Mouse (Mus musculus) hindbrain, embryonic 14.5 days (tissue): ENCODE data around the gene Hpse2. TPM values are rescaled to one million over a fixed set of nuclear protein-coding genes. Genes with fewer than 3 reads are reported as not detected.

Experiments used
- ATAC-seq: fragments of 200-750 bp; cut with Nextera tagmentation; 2 replicates; pipeline ENCODE4 v1.8.0; 2017; ENCODE audit warnings: moderate number of reproducible peaks, mild to moderate bottlenecking, moderate TSS enrichment, moderate library complexity; ENCODE audit not compliant: low FRiP score
- DNase-seq: peaks from one replicate; pipeline ENCODE4 v3.0.0-alpha.2; 2015; ENCODE audit warnings: low spot score
- H3K27ac ChIP-seq: fragments of 300-500 bp; sonication (generic); 2 replicates; pipeline ENCODE4 v1.5.1; 2014; ENCODE audit warnings: mild to moderate bottlenecking, moderate library complexity
- H3K27me3 ChIP-seq: fragments of 300-500 bp; sonication (generic); 2 replicates; pipeline ENCODE4 v1.6.1; 2014; ENCODE audit warnings: mild to moderate bottlenecking, low read length, mixed read lengths; ENCODE audit not compliant: control insufficient read depth, insufficient read depth
- H3K36me3 ChIP-seq: fragments of 300-500 bp; sonication (generic); replicated peaks from 2 replicates; pipeline ENCODE4 v1.6.1; 2014; ENCODE audit not compliant: control insufficient read depth, insufficient read depth
- H3K4me1 ChIP-seq: fragments of 300-500 bp; sonication (generic); replicated peaks from 2 replicates; pipeline ENCODE4 v1.6.1; 2014; ENCODE audit warnings: antibody characterized with exemption, low read length, mixed read lengths; ENCODE audit not compliant: control insufficient read depth, insufficient read depth
- H3K4me2 ChIP-seq: fragments of 300-500 bp; sonication (generic); replicated peaks from 2 replicates; pipeline ENCODE4 v1.6.1; 2014; ENCODE audit warnings: mild to moderate bottlenecking, moderate library complexity
- H3K4me3 ChIP-seq: fragments of 300-500 bp; sonication (generic); replicated peaks from 2 replicates; pipeline ENCODE4 v1.5.1; 2014; ENCODE audit warnings: mild to moderate bottlenecking, low read length
- H3K9ac ChIP-seq: fragments of 300-500 bp; sonication (generic); 2 replicates; pipeline ENCODE4 v1.6.1; 2014
- H3K9me3 ChIP-seq: fragments of 300-500 bp; sonication (generic); 2 replicates; pipeline ENCODE4 v1.6.1; 2016; ENCODE audit warnings: low read length; ENCODE audit not compliant: control insufficient read depth
- WGBS: fragments of 180-500 bp; shearing (Covaris S2); extraction: QIAGEN DNeasy Blood & Tissue Kit; methylation state at CpG from one replicate; pipeline ENCODE4 v1.1.7; 2014; 5-methylcytosine and 5-hydroxymethylcytosine counted together
- polyA plus RNA-seq: library from polyadenylated mRNA; unstranded; fragments of >200 nt; fragmentation: Nextera tagmentation; extraction: Ambion mirVana; gene quantifications from 2 replicates; pipeline ENCODE4 v1.2.1, GENCODE M21; 2014

Hpse2 gene
- polyA plus RNA-seq, 1 experiment from 2014 or later, result not detected

GRCm38 (mm10) chr19:42996406-42996805, 391.7 kb downstream of the Hpse2 start:
- 90% methylated on average over 4 of the region's 4 CpGs for WGBS
- H3K4me2 ChIP-seq, result no peak overlapping the region
- H3K27me3 ChIP-seq, result no peaks in the 10 kb centered on the region
- DNase-seq (no peak), ATAC-seq (no peak)
- no peaks in the 10 kb centered on the region for H3K4me1 ChIP-seq
- H3K9me3 ChIP-seq, result no peaks in the 10 kb centered on the region
- no peak overlapping the region for H3K4me3 ChIP-seq
- H3K9ac ChIP-seq, result no peak overlapping the region
- H3K36me3 ChIP-seq, result no peaks in the 10 kb centered on the region
- no peak overlapping the region for H3K27ac ChIP-seq

GRCm38 (mm10) chr19:42988833-42989232, 399.3 kb downstream of the Hpse2 start:
- 83% methylated on average over 5 of the region's 5 CpGs for WGBS
- no peaks in the 10 kb centered on the region for H3K27me3 ChIP-seq
- no peak overlapping the region for H3K4me3 ChIP-seq
- DNase-seq, result no peak
- no peaks in the 10 kb centered on the region for H3K4me1 ChIP-seq
- ATAC-seq, result no peak
- 0 out of 2 replicates have a peak, but pooled peaks cover 3% of the 10 kb centered on the region for H3K9me3 ChIP-seq
- no peak overlapping the region for H3K4me2 ChIP-seq
- H3K9ac ChIP-seq, result no peak overlapping the region
- no peak overlapping the region for H3K27ac ChIP-seq
- no peaks in the 10 kb centered on the region for H3K36me3 ChIP-seq

GRCm38 (mm10) chr19:42986315-42986701, 401.8 kb downstream of the Hpse2 start:
- ATAC-seq (no peak), DNase-seq (no peak)
- Histone ChIP-seq H3K4me3 (no peak overlapping the region), H3K27ac (no peak overlapping the region), H3K27me3 (no peaks in the 10 kb centered on the region), H3K9ac (no peak overlapping the region), H3K36me3 (no peaks in the 10 kb centered on the region), H3K4me2 (no peak overlapping the region), H3K4me1 (no peaks in the 10 kb centered on the region), H3K9me3 (0 out of 2 replicates have a peak, but pooled peaks cover 3% of the 10 kb centered on the region)
- WGBS, result 68% methylated on average over 1 of the region's 1 CpGs

- DNase-seq (no peak), ATAC-seq (no peak)
- Histone ChIP-seq H3K4me3 (no peak overlapping the region), H3K4me2 (no peak overlapping the region), H3K9me3 (0 out of 2 replicates have a peak, but pooled peaks cover 3% of the 10 kb centered on the region), H3K27ac (no peak overlapping the region), H3K4me1 (no peaks in the 10 kb centered on the region), H3K27me3 (no peaks in the 10 kb centered on the region), H3K36me3 (no peaks in the 10 kb centered on the region), H3K9ac (no peak overlapping the region)
- WGBS, result 81% methylated on average over 4 of the region's 4 CpGs
Observed at GRCm38 (mm10) chr19:42985372-42986314, 402.5 kb downstream of the Hpse2 start.

GRCm38 (mm10) chr19:42980537-42980936, 407.6 kb downstream of the Hpse2 start:
- DNase-seq (no peak), ATAC-seq (no peak)
- H3K4me1 ChIP-seq, result 0 out of 2 replicates have a peak, but pooled peaks cover 3% of the 10 kb centered on the region
- no peak overlapping the region for H3K4me3 ChIP-seq
- no peaks in the 10 kb centered on the region for H3K27me3 ChIP-seq
- 0 out of 2 replicates have a peak, but pooled peaks cover 3% of the 10 kb centered on the region for H3K9me3 ChIP-seq
- H3K36me3 ChIP-seq, result no peaks in the 10 kb centered on the region
- no peak overlapping the region for H3K9ac ChIP-seq
- no peak overlapping the region for H3K27ac ChIP-seq
- H3K4me2 ChIP-seq, result no peak overlapping the region
- 59% methylated on average over 3 of the region's 3 CpGs for WGBS

- Histone ChIP-seq H3K27me3 (no peaks in the 10 kb centered on the region), H3K4me3 (no peak overlapping the region), H3K9ac (no peak overlapping the region), H3K36me3 (no peaks in the 10 kb centered on the region), H3K4me1 (0 out of 2 replicates have a peak, but pooled peaks cover 3% of the 10 kb centered on the region), H3K9me3 (no peaks in the 10 kb centered on the region), H3K4me2 (no peak overlapping the region), H3K27ac (no peak overlapping the region)
- DNase-seq (no peak), ATAC-seq (no peak)
- WGBS, result 71% methylated on average over 2 of the region's 2 CpGs
Observed at GRCm38 (mm10) chr19:42977938-42978337, 410.2 kb downstream of the Hpse2 start.

GRCm38 (mm10) chr19:42973740-42974139, 414.4 kb downstream of the Hpse2 start:
- ATAC-seq (no peak), DNase-seq (no peak)
- Histone ChIP-seq H3K4me3 (no peak overlapping the region), H3K4me2 (no peak overlapping the region), H3K4me1 (0 out of 2 replicates have a peak, but pooled peaks cover 3% of the 10 kb centered on the region), H3K9ac (no peak overlapping the region), H3K36me3 (no peaks in the 10 kb centered on the region), H3K9me3 (no peaks in the 10 kb centered on the region), H3K27ac (no peak overlapping the region), H3K27me3 (no peaks in the 10 kb centered on the region)
- 86% methylated on average over 5 of the region's 5 CpGs for WGBS

GRCm38 (mm10) chr19:42965171-42965570, 423.0 kb downstream of the Hpse2 start:
- no peaks in the 10 kb centered on the region for H3K9me3 ChIP-seq
- H3K4me2 ChIP-seq, result no peak overlapping the region
- H3K4me1 ChIP-seq, result no peaks in the 10 kb centered on the region; the same call in 1 of the 2 replicates
- no peak overlapping the region for H3K9ac ChIP-seq
- no peak overlapping the region for H3K27ac ChIP-seq
- 81% methylated on average over 1 of the region's 1 CpGs for WGBS
- H3K4me3 ChIP-seq, result no peak overlapping the region
- ATAC-seq (no peak), DNase-seq (no peak)
- no peaks in the 10 kb centered on the region for H3K27me3 ChIP-seq
- no peaks in the 10 kb centered on the region for H3K36me3 ChIP-seq

- WGBS, result 60% methylated on average over 3 of the region's 3 CpGs
- H3K36me3 ChIP-seq, result no peaks in the 10 kb centered on the region
- DNase-seq, result no peak
Observed at GRCm38 (mm10) chr19:42948114-42948636, 440.0 kb downstream of the Hpse2 start.

More at GRCm38 (mm10) chr19:42948114-42948636, 440.0 kb downstream of the Hpse2 start:
- Histone ChIP-seq H3K4me3 (no peak overlapping the region), H3K4me1 (no peaks in the 10 kb centered on the region), H3K27me3 (no peaks in the 10 kb centered on the region), H3K27ac (no peak overlapping the region), H3K9ac (no peak overlapping the region), H3K4me2 (no peak overlapping the region), H3K9me3 (peaks cover 13% of the 10 kb centered on the region)
- no peak for ATAC-seq
